Mouse (Mus musculus): Measurements from ENCODE around the gene Crim1. TPM values are rescaled to one million over a fixed set of nuclear protein-coding genes. Genes with fewer than 3 reads are reported as not detected.

Crim1 gene
- total and polyA plus RNA-seq, 3 experiments, result 14.1 to 72.8 (median 21.9) TPM

- no peak for TF ChIP-seq UBTF (IDR thresholded peaks at IDR 0.05; ENCODE audit: low read depth, low read length)
- TF ChIP-seq MYC (IDR thresholded peaks at IDR 0.05; ENCODE audit: low read depth, low read length), result peak; percentile 76
- no peak for TF ChIP-seq ZMIZ1 (IDR thresholded peaks at IDR 0.05; ENCODE audit: low read depth, low read length)
Measured at GRCm38 (mm10) chr17:78361939-78362728, 162.1 kb downstream of the Crim1 start (continued).

- H3K4me2 ChIP-seq (ENCODE audit: insufficient read depth, low read depth, poor library complexity, severe bottlenecking), result no peak overlapping the region
- H3K36me3 ChIP-seq (replicated peaks in 1 of 2; ENCODE audit: control insufficient read depth in 1 of 2, insufficient read depth in 1 of 2, low read length in 1 of 2), result peaks cover 47 to 72% of the 10 kb centered on the region in 2 experiments
- DNase-seq (ENCODE audit: extremely low read depth), result no peak
- TF ChIP-seq MEF2A (IDR thresholded peaks at IDR 0.05; ENCODE audit: borderline replicate concordance, low read depth, low read length), result no peak
- no peak for TF ChIP-seq MYC (IDR thresholded peaks at IDR 0.05; ENCODE audit: low read depth, low read length)
- TF ChIP-seq POLR2AphosphoS2 (IDR thresholded peaks at IDR 0.05; ENCODE audit: low read depth, low read length), result no peak
- TF ChIP-seq HCFC1 (IDR thresholded peaks at IDR 0.05; ENCODE audit: low read depth, low read length), result no peak
- no peak for TF ChIP-seq NELFE (IDR thresholded peaks at IDR 0.05; ENCODE audit: low read depth, low read length)
- no peak for TF ChIP-seq JUND (conservative IDR thresholded peaks at IDR 0.05; ENCODE audit: low read depth, low read length)
- peak; percentile 53 for TF ChIP-seq BHLHE40 (IDR thresholded peaks at IDR 0.05; ENCODE audit: low read depth, low read length)
- dilution Hi-C loops (cut with MboI; ENCODE audit: extremely low pct_ligation_motif_present, extremely low pct_unique_long_range_greater_than_20kb, low sequenced_read_pairs) (no loop called here), in situ Hi-C loops (cut with MboI; ENCODE audit: low pct_ligation_motif_present, low pct_unique_long_range_greater_than_20kb, low sequenced_read_pairs) (loop anchor here (5.0 kb wide), 1 partner anchor 167 kb away; no protein-coding TSS in a partner anchor)
- no peaks in the 10 kb centered on the region for H3K79me2 ChIP-seq (replicated peaks; ENCODE audit: control insufficient read depth, extremely low read depth, insufficient read depth, poor library complexity, severe bottlenecking)
- H3K4me1 ChIP-seq (ENCODE audit: control insufficient read depth in 1 of 2, insufficient read depth in 2 of 2), result peaks cover 15 to 42% of the 10 kb centered on the region in 2 experiments
- H3K27ac ChIP-seq (ENCODE audit: insufficient read depth, low read depth), result no peak overlapping the region
- H3K27me3 ChIP-seq (replicated peaks), result no peaks in the 10 kb centered on the region
- H3K9me3 ChIP-seq (replicated peaks; ENCODE audit: low read length), result no peaks in the 10 kb centered on the region
- H3K9ac ChIP-seq (ENCODE audit: insufficient read depth, low read depth), result no peak overlapping the region
- H3K4me3 ChIP-seq (replicated peaks in 1 of 3; ENCODE audit: low read depth in 2 of 3, low read length in 2 of 3, poor library complexity in 1 of 3), result no peak overlapping the region
Measured at GRCm38 (mm10) chr17:78364555-78365302, 164.7 kb downstream of the Crim1 start.

GRCm38 (mm10) chr17:78366070-78366469 is 166.0 kb downstream of the Crim1 start:
- DNase-seq (ENCODE audit: extremely low read depth), result no peak
- H3K4me3 ChIP-seq (replicated peaks in 1 of 3; ENCODE audit: low read depth in 2 of 3, low read length in 2 of 3, poor library complexity in 1 of 3), result no peak overlapping the region
- no peaks in the 10 kb centered on the region for H3K79me2 ChIP-seq (replicated peaks; ENCODE audit: control insufficient read depth, extremely low read depth, insufficient read depth, poor library complexity, severe bottlenecking)
- H3K9ac ChIP-seq (ENCODE audit: insufficient read depth, low read depth), result no peak overlapping the region
- no peak for TF ChIP-seq EP300 (IDR thresholded peaks at IDR 0.05; ENCODE audit: low read length)
- H3K4me1 ChIP-seq (ENCODE audit: control insufficient read depth in 1 of 2, insufficient read depth in 2 of 2), result peaks cover 15 to 41% of the 10 kb centered on the region in 2 experiments
- peaks cover 51 to 76% of the 10 kb centered on the region in 2 experiments for H3K36me3 ChIP-seq (replicated peaks in 1 of 2; ENCODE audit: control insufficient read depth in 1 of 2, insufficient read depth in 1 of 2, low read length in 1 of 2)
- H3K9me3 ChIP-seq (replicated peaks; ENCODE audit: low read length), result no peaks in the 10 kb centered on the region
- dilution Hi-C loops (cut with MboI; ENCODE audit: extremely low pct_ligation_motif_present, extremely low pct_unique_long_range_greater_than_20kb, low sequenced_read_pairs), result no loop called here
- in situ Hi-C loops (cut with MboI; ENCODE audit: low pct_ligation_motif_present, low pct_unique_long_range_greater_than_20kb, low sequenced_read_pairs), result loop anchor here (5.0 kb wide), 1 partner anchor 169 kb away; no protein-coding TSS in a partner anchor
- H3K27ac ChIP-seq (ENCODE audit: insufficient read depth, low read depth), result no peak overlapping the region
- H3K4me2 ChIP-seq (ENCODE audit: insufficient read depth, low read depth, poor library complexity, severe bottlenecking), result no peak overlapping the region
- no peaks in the 10 kb centered on the region for H3K27me3 ChIP-seq (replicated peaks)

Measured in CH12.LX (cell line).